Mouse (Mus musculus) midbrain, embryonic 11.5 days (tissue): ENCODE results near the gene Anapc15-ps. TPM values are rescaled to one million over a fixed set of nuclear protein-coding genes. Genes with fewer than 3 reads are reported as not detected.
A peak's percentile ranks its signal among the peaks of the same experiment; 100 is the strongest.

Experiments used
- ATAC-seq: fragments of 200-750 bp; cut with Nextera tagmentation; 2 replicates; pipeline ENCODE4 v1.8.0; 2017; ENCODE audit warnings: moderate TSS enrichment, moderate library complexity; ENCODE audit not compliant: low FRiP score
- DNase-seq: peaks from one replicate; pipeline ENCODE4 v3.0.0; 2015; ENCODE audit warnings: low spot score; ENCODE audit errors: missing footprints
- H3K27ac ChIP-seq: fragments of 300-500 bp; sonication (generic); 2 replicates; pipeline ENCODE4 v1.5.1; 2014; ENCODE audit warnings: low read depth, low read length
- H3K27me3 ChIP-seq: fragments of 300-500 bp; sonication (generic); 2 replicates; pipeline ENCODE4 v1.6.1; 2014; ENCODE audit warnings: mild to moderate bottlenecking, low read length, moderate library complexity, mixed read lengths; ENCODE audit not compliant: control insufficient read depth, insufficient read depth
- H3K36me3 ChIP-seq: fragments of 300-500 bp; sonication (generic); 2 replicates; pipeline ENCODE4 v1.6.1; 2014; ENCODE audit warnings: mild to moderate bottlenecking, low read length, moderate library complexity, mixed read lengths; ENCODE audit not compliant: control insufficient read depth, insufficient read depth
- H3K4me1 ChIP-seq: fragments of 300-500 bp; sonication (generic); 2 replicates; pipeline ENCODE4 v1.6.1; 2014; ENCODE audit warnings: low read length; ENCODE audit not compliant: control insufficient read depth, insufficient read depth
- H3K4me2 ChIP-seq: fragments of 300-500 bp; sonication (generic); 2 replicates; pipeline ENCODE4 v1.6.1; 2014; ENCODE audit warnings: mild to moderate bottlenecking, moderate library complexity
- H3K4me3 ChIP-seq: fragments of 300-500 bp; sonication (generic); 2 replicates; pipeline ENCODE4 v1.5.1; 2014; ENCODE audit warnings: low read depth, low read length
- H3K9ac ChIP-seq: fragments of 300-500 bp; sonication (generic); 2 replicates; pipeline ENCODE4 v1.6.1; 2014; ENCODE audit warnings: low read length
- H3K9me3 ChIP-seq: fragments of 300-500 bp; sonication (generic); 2 replicates; pipeline ENCODE4 v1.6.1; 2016; ENCODE audit warnings: low read length; ENCODE audit not compliant: control insufficient read depth
- WGBS: fragments of 180-500 bp; shearing (Covaris S2); extraction: QIAGEN DNeasy Blood & Tissue Kit; methylation state at CpG from one replicate; pipeline ENCODE4 v1.1.7; 2014; 5-methylcytosine and 5-hydroxymethylcytosine counted together
- polyA plus RNA-seq: library from polyadenylated mRNA; unstranded; fragments of >200 nt; fragmentation: Nextera tagmentation; extraction: Ambion mirVana; gene quantifications from 2 replicates; pipeline ENCODE4 v1.2.1, GENCODE M21; 2014

Anapc15-ps gene
- polyA plus RNA-seq, 1 experiment from 2014 or later = not detected

- 82% methylated on average over 18 of the region's 18 CpGs for WGBS
- H3K4me3 ChIP-seq = no peak overlapping the region
- H3K4me1 ChIP-seq = no peaks in the 10 kb centered on the region
- H3K4me2 ChIP-seq = no peak overlapping the region
- ATAC-seq = 0 out of 2 replicates have a peak, but pooled peaks have one; percentile 27
- H3K9me3 ChIP-seq = no peaks in the 10 kb centered on the region
- H3K36me3 ChIP-seq = no peaks in the 10 kb centered on the region
- no peak overlapping the region for H3K27ac ChIP-seq
- no peak overlapping the region for H3K9ac ChIP-seq
- no peaks in the 10 kb centered on the region for H3K27me3 ChIP-seq
- no peak for DNase-seq
Observed at GRCm38 (mm10) chr10:95695603-95696252, 22.5 kb upstream of the Anapc15-ps start.

GRCm38 (mm10) chr10:95694559-95695251 lies 21.5 kb upstream of the Anapc15-ps start:
- no peak overlapping the region for H3K9ac ChIP-seq
- DNase-seq (no peak), ATAC-seq (peak; percentile 33; the same call in 1 of the 2 replicates)
- H3K4me3 ChIP-seq = no peak overlapping the region
- no peaks in the 10 kb centered on the region for H3K4me1 ChIP-seq
- no peak overlapping the region for H3K27ac ChIP-seq
- no peaks in the 10 kb centered on the region for H3K9me3 ChIP-seq
- H3K36me3 ChIP-seq = no peaks in the 10 kb centered on the region
- H3K27me3 ChIP-seq = no peaks in the 10 kb centered on the region
- WGBS = 74% methylated on average over 12 of the region's 12 CpGs
- H3K4me2 ChIP-seq = no peak overlapping the region

- Histone ChIP-seq H3K4me3 (no peak overlapping the region), H3K27ac (no peak overlapping the region), H3K4me1 (no peaks in the 10 kb centered on the region), H3K27me3 (no peaks in the 10 kb centered on the region), H3K9ac (no peak overlapping the region), H3K4me2 (no peak overlapping the region), H3K36me3 (no peaks in the 10 kb centered on the region), H3K9me3 (no peaks in the 10 kb centered on the region)
- no peak for ATAC-seq
- DNase-seq = no peak
- whole genome bisulfite sequencing = 90% methylated on average over 4 of the region's 4 CpGs
Observed at GRCm38 (mm10) chr10:95691347-95691746, 18.1 kb upstream of the Anapc15-ps start.

- WGBS = 84% methylated on average over 1 of the region's 1 CpGs
- no peak for DNase-seq
Observed at GRCm38 (mm10) chr10:95689833-95690232, 16.6 kb upstream of the Anapc15-ps start.

DNA sequence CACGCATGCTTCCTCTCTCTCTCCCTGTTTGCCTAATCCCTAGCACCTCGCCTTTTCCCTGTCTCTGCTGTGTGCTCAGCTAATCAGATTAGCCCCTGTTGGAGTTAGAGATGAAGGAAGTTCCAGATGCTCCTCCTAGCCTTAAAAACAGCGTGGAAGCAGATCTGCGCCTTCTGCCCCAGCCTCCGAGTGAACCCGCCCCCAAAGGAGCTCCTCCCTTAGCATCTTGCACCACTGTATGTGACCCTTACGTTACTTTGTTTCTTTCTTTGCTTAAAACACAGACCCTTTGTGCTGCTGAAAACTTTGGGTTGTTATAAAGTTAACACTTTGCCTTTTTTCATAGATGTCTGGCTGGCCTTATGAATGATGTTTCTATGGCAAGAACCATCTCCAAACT lies 15.8 kb upstream of the Anapc15-ps start:
- H3K9ac ChIP-seq = no peak overlapping the region
- no peak for DNase-seq
- no peaks in the 10 kb centered on the region for H3K36me3 ChIP-seq
- WGBS = 67% methylated on average over 7 of the region's 7 CpGs
- H3K4me3 ChIP-seq = no peak overlapping the region
- H3K4me2 ChIP-seq = no peak overlapping the region
- H3K9me3 ChIP-seq = no peaks in the 10 kb centered on the region
- no peak for ATAC-seq
- H3K4me1 ChIP-seq = peaks cover 5% of the 10 kb centered on the region
- H3K27me3 ChIP-seq = no peaks in the 10 kb centered on the region
- no peak overlapping the region for H3K27ac ChIP-seq

More at GRCm38 (mm10) chr10:95689833-95690232, 16.6 kb upstream of the Anapc15-ps start:
- no peak for ATAC-seq
- Histone ChIP-seq H3K4me3 (no peak overlapping the region), H3K27ac (no peak overlapping the region), H3K9me3 (no peaks in the 10 kb centered on the region), H3K27me3 (no peaks in the 10 kb centered on the region), H3K9ac (no peak overlapping the region), H3K36me3 (no peaks in the 10 kb centered on the region), H3K4me2 (no peak overlapping the region), H3K4me1 (peaks cover 5% of the 10 kb centered on the region)

DNA sequence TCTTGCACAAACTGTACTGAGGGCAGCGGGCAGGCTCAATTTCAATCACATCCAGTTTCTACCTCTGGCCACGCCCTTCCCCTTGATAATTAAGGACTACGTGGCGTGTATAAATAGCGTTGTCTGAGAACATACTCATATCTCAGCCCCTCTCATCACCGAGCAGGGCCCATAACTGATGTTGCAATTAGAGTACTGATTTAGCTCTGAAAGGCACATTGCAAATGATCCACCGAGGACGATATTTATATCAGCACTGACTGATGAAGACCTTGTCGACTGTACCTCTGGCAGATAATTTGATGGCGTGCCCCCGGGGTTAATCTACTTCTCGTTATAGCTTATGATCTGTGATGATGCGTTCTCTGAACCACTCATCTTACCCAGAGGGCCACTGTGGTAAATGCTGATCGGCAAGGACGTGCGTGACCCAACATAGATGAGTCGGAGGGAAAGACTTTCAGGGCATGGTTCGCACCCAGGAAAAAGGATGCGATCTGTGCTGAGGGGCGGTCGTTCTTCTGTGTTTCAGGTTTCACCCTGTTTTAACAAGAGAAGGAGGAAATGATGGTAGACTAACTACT lies 14.4 kb upstream of the Anapc15-ps start:
- H3K9ac ChIP-seq = no peak overlapping the region
- DNase-seq (no peak), ATAC-seq (no peak)
- H3K27me3 ChIP-seq = no peaks in the 10 kb centered on the region
- no peak overlapping the region for H3K4me3 ChIP-seq
- no peaks in the 10 kb centered on the region for H3K9me3 ChIP-seq
- peaks cover 5% of the 10 kb centered on the region for H3K4me1 ChIP-seq
- H3K4me2 ChIP-seq = no peak overlapping the region
- H3K27ac ChIP-seq = no peak overlapping the region
- no peaks in the 10 kb centered on the region for H3K36me3 ChIP-seq
- WGBS = 90% methylated on average over 21 of the region's 21 CpGs

GRCm38 (mm10) chr10:95686041-95686440 lies 12.8 kb upstream of the Anapc15-ps start:
- Histone ChIP-seq H3K27ac (no peak overlapping the region), H3K27me3 (no peaks in the 10 kb centered on the region), H3K36me3 (no peaks in the 10 kb centered on the region), H3K4me2 (no peak overlapping the region), H3K4me3 (no peak overlapping the region), H3K9me3 (no peaks in the 10 kb centered on the region), H3K9ac (no peak overlapping the region), H3K4me1 (peaks cover 6% of the 10 kb centered on the region)
- WGBS = 84% methylated on average over 4 of the region's 4 CpGs
- ATAC-seq (no peak; the same call in 1 of the 2 replicates), DNase-seq (no peak)

DNA sequence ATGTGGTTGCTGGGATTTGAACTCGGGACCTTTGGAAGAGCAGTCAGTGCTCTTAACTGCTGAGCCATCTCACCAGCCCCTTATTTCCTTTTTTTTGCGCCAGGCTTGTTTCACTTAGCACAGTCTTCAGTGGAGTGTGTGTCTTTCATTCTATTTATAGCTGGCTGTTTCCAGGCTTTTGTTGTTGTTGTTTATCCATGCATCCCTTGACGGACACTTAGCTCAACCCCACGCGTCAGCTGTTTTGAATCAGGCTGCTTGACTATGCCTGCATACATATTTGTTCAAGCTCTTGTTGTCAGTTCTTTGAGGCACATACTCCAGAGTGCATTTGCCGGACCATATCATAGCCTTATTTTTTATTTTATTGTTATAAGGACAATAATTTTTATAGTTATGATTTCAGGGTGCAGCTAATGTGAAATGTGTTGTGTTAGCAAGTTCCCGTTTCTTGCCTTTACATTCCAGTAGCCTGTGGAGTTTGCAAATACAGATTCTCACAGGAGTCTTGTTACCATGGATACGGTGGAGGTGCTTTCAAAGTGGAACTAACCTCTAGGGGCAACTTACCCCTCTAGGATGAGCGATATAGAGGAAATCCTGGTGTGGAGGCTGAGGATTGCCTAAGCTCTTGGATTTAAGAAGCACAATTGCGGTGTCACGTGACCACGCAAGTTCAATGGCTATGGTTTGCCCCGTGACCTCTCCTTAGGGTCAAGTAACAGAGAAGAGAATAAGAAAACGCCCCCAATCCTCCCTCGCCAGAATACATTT lies 11.7 kb upstream of the Anapc15-ps start:
- H3K4me2 ChIP-seq = 0 out of 2 replicates have a peak overlapping the region, but pooled peaks have one; percentile 9
- no peak overlapping the region for H3K4me3 ChIP-seq
- DNase-seq = peak; percentile 90

More for the DNA sequence above, 11.7 kb upstream of the Anapc15-ps start:
- ATAC-seq = peak; percentile 86
- 21% methylated on average over 15 of the region's 15 CpGs for WGBS
- H3K9me3 ChIP-seq = no peaks in the 10 kb centered on the region
- H3K4me1 ChIP-seq = peaks cover 16% of the 10 kb centered on the region
- no peak overlapping the region for H3K9ac ChIP-seq
- H3K27me3 ChIP-seq = no peaks in the 10 kb centered on the region
- no peak overlapping the region for H3K27ac ChIP-seq
- no peaks in the 10 kb centered on the region for H3K36me3 ChIP-seq
